Mouse (Mus musculus): ENCODE measurements around the gene Agpat3. TPM values are rescaled to one million over a fixed set of nuclear protein-coding genes. Genes with fewer than 3 reads are reported as not detected.
A peak's percentile ranks its signal among the peaks of the same experiment; 100 is the strongest.

Gene Agpat3
- polyA plus RNA-seq, 1 experiment from 2014 or later, result 36.7 TPM

DNA sequence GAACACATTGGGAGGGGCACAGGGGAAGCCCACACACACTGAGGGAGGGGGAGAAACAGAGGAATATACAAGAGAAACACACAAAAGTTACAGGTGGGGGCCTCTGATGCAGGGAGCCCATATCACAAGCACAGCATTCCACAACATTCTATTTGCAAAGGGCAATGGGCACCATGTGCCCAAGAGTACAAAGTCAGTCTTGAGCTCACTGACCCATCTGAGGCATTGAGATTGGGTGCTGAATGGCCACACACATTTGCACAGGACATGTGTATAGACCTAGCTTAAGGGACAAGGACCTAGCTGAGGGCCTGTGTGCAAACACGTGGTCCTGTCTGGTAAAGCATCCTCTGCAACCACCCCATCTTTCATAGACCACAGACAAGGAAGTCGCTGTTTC is 6.8 kb downstream of the Agpat3 start:
- H3K27me3 ChIP-seq (replicated peaks), result no peaks in the 10 kb centered on the region
- H3K4me1 ChIP-seq, result peaks cover 11% of the 10 kb centered on the region
- H3K9ac ChIP-seq, result no peak overlapping the region
- no peak overlapping the region for H3K4me2 ChIP-seq
- H3K9me3 ChIP-seq, result no peaks in the 10 kb centered on the region
- H3K27ac ChIP-seq (replicated peaks), result no peak overlapping the region
- no peak for ATAC-seq (ENCODE audit: extremely low read depth, insufficient number of reproducible peaks, low FRiP score, low TSS enrichment)
- 0 out of 2 replicates have a peak, but pooled peaks cover 3% of the 10 kb centered on the region for H3K36me3 ChIP-seq
- H3K4me3 ChIP-seq, result no peak overlapping the region
- WGBS, result 74% methylated on average over 2 of the region's 2 CpGs

- ATAC-seq (ENCODE audit: extremely low read depth, insufficient number of reproducible peaks, low FRiP score, low TSS enrichment), result no peak
- no peak overlapping the region for H3K27ac ChIP-seq (replicated peaks)
- no peak overlapping the region for H3K9ac ChIP-seq
- no peaks in the 10 kb centered on the region for H3K9me3 ChIP-seq
- H3K36me3 ChIP-seq, result 0 out of 2 replicates have a peak, but pooled peaks cover 3% of the 10 kb centered on the region
- no peak overlapping the region for H3K4me2 ChIP-seq
- whole genome bisulfite sequencing, result 88% methylated on average over 1 of the region's 1 CpGs
- H3K4me1 ChIP-seq, result peaks cover 17% of the 10 kb centered on the region
- no peaks in the 10 kb centered on the region for H3K27me3 ChIP-seq (replicated peaks)
- no peak overlapping the region for H3K4me3 ChIP-seq
Measured at GRCm38 (mm10) chr10:78342091-78342490, 10.2 kb downstream of the Agpat3 start.

GRCm38 (mm10) chr10:78338180-78338579 is 14.1 kb downstream of the Agpat3 start:
- no peak overlapping the region for H3K4me2 ChIP-seq
- H3K27ac ChIP-seq (replicated peaks), result peak overlapping the region; percentile 62; the same call in 1 of the 2 replicates
- H3K27me3 ChIP-seq (replicated peaks), result no peaks in the 10 kb centered on the region
- 36% methylated on average over 5 of the region's 5 CpGs for WGBS
- H3K36me3 ChIP-seq, result 0 out of 2 replicates have a peak, but pooled peaks cover 3% of the 10 kb centered on the region
- no peak overlapping the region for H3K4me3 ChIP-seq
- peaks cover 22% of the 10 kb centered on the region for H3K4me1 ChIP-seq
- H3K9ac ChIP-seq, result peak overlapping the region; percentile 37; the same call in 1 of the 2 replicates
- H3K9me3 ChIP-seq, result no peaks in the 10 kb centered on the region
- ATAC-seq (ENCODE audit: extremely low read depth, insufficient number of reproducible peaks, low FRiP score, low TSS enrichment), result no peak

GRCm38 (mm10) chr10:78334923-78335561 is 17.2 kb downstream of the Agpat3 start:
- no peaks in the 10 kb centered on the region for H3K9me3 ChIP-seq
- peaks cover 20% of the 10 kb centered on the region for H3K4me1 ChIP-seq
- no peak overlapping the region for H3K4me3 ChIP-seq
- no peak for ATAC-seq (ENCODE audit: extremely low read depth, insufficient number of reproducible peaks, low FRiP score, low TSS enrichment)
- no peak overlapping the region for H3K27ac ChIP-seq (replicated peaks)
- peaks cover 7% of the 10 kb centered on the region; the same call in 1 of the 2 replicates for H3K36me3 ChIP-seq
- no peak overlapping the region for H3K9ac ChIP-seq
- whole genome bisulfite sequencing, result 82% methylated on average over 6 of the region's 6 CpGs
- H3K4me2 ChIP-seq, result no peak overlapping the region
- H3K27me3 ChIP-seq (replicated peaks), result no peaks in the 10 kb centered on the region

DNA sequence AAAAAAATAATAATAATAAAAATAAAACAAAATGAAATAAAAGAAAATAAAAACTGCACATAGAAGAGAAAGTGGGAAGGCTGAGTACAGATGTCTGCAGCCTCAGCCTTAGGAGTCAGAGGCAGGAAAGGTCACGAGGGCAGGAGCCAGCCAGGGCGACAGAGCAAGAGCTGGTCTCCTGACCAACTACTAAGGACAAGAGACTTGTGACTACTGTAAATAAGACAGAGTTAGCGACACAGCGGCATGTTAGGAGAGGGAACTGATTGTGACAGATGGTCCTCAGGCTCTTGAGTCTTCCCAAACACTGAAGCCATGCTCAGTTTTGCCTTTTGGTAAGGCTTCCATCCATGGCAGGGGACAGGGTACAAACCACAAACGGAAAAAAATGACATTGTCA is 20.7 kb downstream of the Agpat3 start:
- ATAC-seq (ENCODE audit: extremely low read depth, insufficient number of reproducible peaks, low FRiP score, low TSS enrichment), result no peak
- H3K9ac ChIP-seq, result no peak overlapping the region
- H3K9me3 ChIP-seq, result no peaks in the 10 kb centered on the region
- H3K27me3 ChIP-seq (replicated peaks), result no peaks in the 10 kb centered on the region
- 84% methylated on average over 5 of the region's 5 CpGs for WGBS
- H3K4me2 ChIP-seq, result no peak overlapping the region
- H3K4me3 ChIP-seq, result no peak overlapping the region
- peaks cover 19% of the 10 kb centered on the region; the same call in 1 of the 2 replicates for H3K4me1 ChIP-seq
- H3K27ac ChIP-seq (replicated peaks), result no peak overlapping the region
- peaks cover 24% of the 10 kb centered on the region for H3K36me3 ChIP-seq

DNA sequence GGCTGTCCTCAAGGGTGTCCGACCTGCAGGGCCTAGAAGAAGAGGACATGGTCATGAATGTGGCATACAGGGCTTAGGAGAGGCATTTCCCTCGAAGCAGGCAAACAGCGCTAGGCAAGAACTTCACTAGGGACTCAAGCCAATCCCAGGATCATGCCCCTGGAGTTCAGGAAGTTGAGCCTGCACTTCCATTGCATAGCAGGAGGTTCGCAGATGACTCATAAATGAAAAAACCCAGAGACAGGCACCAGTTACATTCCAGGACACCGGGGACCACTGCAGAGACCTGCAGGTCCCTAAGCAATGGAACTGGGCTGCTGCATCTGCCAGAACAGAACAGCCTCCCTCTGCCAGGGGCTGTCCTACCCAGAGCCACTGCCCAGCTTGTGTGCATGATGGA is 23.0 kb downstream of the Agpat3 start:
- Histone ChIP-seq H3K9ac (no peak overlapping the region), H3K9me3 (no peaks in the 10 kb centered on the region), H3K27ac (replicated peaks) (no peak overlapping the region), H3K27me3 (replicated peaks) (no peaks in the 10 kb centered on the region), H3K4me2 (no peak overlapping the region), H3K36me3 (peaks cover 32% of the 10 kb centered on the region), H3K4me3 (no peak overlapping the region), H3K4me1 (peaks cover 22% of the 10 kb centered on the region)
- ATAC-seq (ENCODE audit: extremely low read depth, insufficient number of reproducible peaks, low FRiP score, low TSS enrichment), result no peak
- WGBS, result 73% methylated on average over 5 of the region's 5 CpGs

DNA sequence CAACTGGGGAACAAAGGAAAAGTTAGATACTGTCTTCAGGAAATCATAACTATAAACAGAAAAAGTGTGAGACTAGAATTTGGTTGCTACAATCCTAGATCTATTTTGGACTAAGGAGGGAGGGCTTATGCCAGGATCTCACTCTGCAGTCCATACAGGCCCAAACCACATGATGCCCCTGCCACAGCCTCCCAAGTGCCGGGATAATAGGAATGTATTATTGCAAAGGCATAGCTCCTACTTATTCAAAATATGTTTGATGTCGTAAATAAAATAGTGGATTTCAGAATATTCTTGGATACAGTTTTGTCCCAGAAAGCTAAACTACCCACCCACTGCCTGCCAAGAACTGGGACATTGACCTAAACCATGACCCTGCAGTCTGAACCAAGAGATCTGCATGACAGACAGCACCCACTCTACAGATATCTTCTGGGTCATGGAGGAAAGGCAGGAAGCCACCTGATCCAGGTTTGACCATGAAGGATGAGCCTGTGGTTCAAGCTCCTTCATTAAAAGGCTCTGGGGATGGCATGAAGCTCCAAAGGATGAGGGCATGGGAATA is 24.2 kb downstream of the Agpat3 start:
- WGBS, result 90% methylated on average over 2 of the region's 2 CpGs
- H3K27me3 ChIP-seq (replicated peaks), result no peaks in the 10 kb centered on the region
- H3K9me3 ChIP-seq, result no peaks in the 10 kb centered on the region
- no peak overlapping the region for H3K4me3 ChIP-seq
- peaks cover 28% of the 10 kb centered on the region for H3K4me1 ChIP-seq
- no peak overlapping the region for H3K4me2 ChIP-seq
- peaks cover 32% of the 10 kb centered on the region for H3K36me3 ChIP-seq
- no peak overlapping the region for H3K27ac ChIP-seq (replicated peaks)
- H3K9ac ChIP-seq, result no peak overlapping the region
- no peak for ATAC-seq (ENCODE audit: extremely low read depth, insufficient number of reproducible peaks, low FRiP score, low TSS enrichment)

GRCm38 (mm10) chr10:78325916-78326647 is 26.2 kb downstream of the Agpat3 start:
- Histone ChIP-seq H3K4me3 (no peak overlapping the region), H3K27ac (replicated peaks) (no peak overlapping the region), H3K4me1 (peaks cover 33% of the 10 kb centered on the region), H3K4me2 (no peak overlapping the region), H3K9ac (no peak overlapping the region), H3K36me3 (peaks cover 25% of the 10 kb centered on the region), H3K27me3 (replicated peaks) (no peaks in the 10 kb centered on the region), H3K9me3 (no peaks in the 10 kb centered on the region)
- WGBS, result 72% methylated on average over 8 of the region's 8 CpGs
- ATAC-seq (ENCODE audit: extremely low read depth, insufficient number of reproducible peaks, low FRiP score, low TSS enrichment), result no peak

GRCm38 (mm10) chr10:78324556-78325164 is 27.6 kb downstream of the Agpat3 start:
- no peaks in the 10 kb centered on the region for H3K27me3 ChIP-seq (replicated peaks)
- no peak overlapping the region for H3K4me3 ChIP-seq
- no peak overlapping the region for H3K4me2 ChIP-seq
- H3K4me1 ChIP-seq, result peaks cover 36% of the 10 kb centered on the region
- peaks cover 25% of the 10 kb centered on the region for H3K36me3 ChIP-seq
- H3K9me3 ChIP-seq, result no peaks in the 10 kb centered on the region
- H3K27ac ChIP-seq (replicated peaks), result no peak overlapping the region
- H3K9ac ChIP-seq, result peak overlapping the region; percentile 11; the same call in 1 of the 2 replicates
- 80% methylated on average over 6 of the region's 6 CpGs for WGBS
- no peak for ATAC-seq (ENCODE audit: extremely low read depth, insufficient number of reproducible peaks, low FRiP score, low TSS enrichment)

- H3K4me3 ChIP-seq, result no peak overlapping the region
- no peak for ATAC-seq (ENCODE audit: extremely low read depth, insufficient number of reproducible peaks, low FRiP score, low TSS enrichment)
- peaks cover 23% of the 10 kb centered on the region for H3K36me3 ChIP-seq
- 0 out of 2 replicates have a peak overlapping the region, but pooled peaks have one; percentile 16 for H3K4me2 ChIP-seq
- peaks cover 33% of the 10 kb centered on the region for H3K4me1 ChIP-seq
- 28% methylated on average over 7 of the region's 7 CpGs for WGBS
- peak overlapping the region; percentile 11; the same call in 1 of the 2 replicates for H3K9ac ChIP-seq
- H3K9me3 ChIP-seq, result no peaks in the 10 kb centered on the region
- H3K27ac ChIP-seq (replicated peaks), result peak overlapping the region; percentile 53
- no peaks in the 10 kb centered on the region for H3K27me3 ChIP-seq (replicated peaks)
Measured at GRCm38 (mm10) chr10:78323214-78323880, 28.9 kb downstream of the Agpat3 start.

GRCm38 (mm10) chr10:78322806-78323205 is 29.5 kb downstream of the Agpat3 start:
- no peak overlapping the region for H3K27ac ChIP-seq (replicated peaks)
- H3K4me3 ChIP-seq, result no peak overlapping the region
- no CpG with 5 or more reads among the region's 1 CpGs for WGBS
- H3K4me1 ChIP-seq, result peaks cover 33% of the 10 kb centered on the region
- peaks cover 17% of the 10 kb centered on the region for H3K36me3 ChIP-seq
- no peak for ATAC-seq (ENCODE audit: extremely low read depth, insufficient number of reproducible peaks, low FRiP score, low TSS enrichment)
- H3K27me3 ChIP-seq (replicated peaks), result no peaks in the 10 kb centered on the region
- H3K9me3 ChIP-seq, result no peaks in the 10 kb centered on the region
- H3K9ac ChIP-seq, result no peak overlapping the region
- H3K4me2 ChIP-seq, result no peak overlapping the region

Measured in heart, embryonic 13.5 days (tissue).